Mouse (Mus musculus) lung, postnatal 4 days (tissue): Measurements from ENCODE around the gene F8.
"Not testable (repeated sequence)": the region's sequence is repeated elsewhere in the genome, so short reads cannot be mapped to it uniquely, and the experiment has no call there.

ENCODE experiments used
- DNase-seq, 2 experiments: peaks; one replicate each; pipeline ENCODE4 v3.0.0; 2021

Gene F8

GRCm38 (mm10) chrX:75382195-75382771, at the start of gene F8, which contains the start of gene Fundc2:
Gene F8, minus strand, starts transcription at chrX:75382615.
Gene Fundc2, plus strand, starts transcription at chrX:75382399.
- DNase-seq: peak; percentile 64 to 90

- DNase-seq: peak; percentile 90 to 95
Measured at GRCm38 (mm10) chrX:75415936-75416785, 33.7 kb upstream of the F8 start, which contains the start of the genes Cmc4, Mtcp1 and Brcc3. Gene Cmc4, minus strand, starts transcription at chrX:75416584. Gene Mtcp1, minus strand, starts transcription at chrX:75416588. Gene Brcc3, plus strand, starts transcription at chrX:75416628.

- no peak for DNase-seq
Measured at GRCm38 (mm10) chrX:75409711-75410110, 27.3 kb upstream of the F8 start.

GRCm38 (mm10) chrX:75403350-75403749, 20.9 kb upstream of the F8 start:
- DNase-seq: no peak

- DNase-seq: no peak
Measured at GRCm38 (mm10) chrX:75402668-75403067, 20.3 kb upstream of the F8 start.

- no peak for DNase-seq
Measured at GRCm38 (mm10) chrX:75399471-75399870, 17.1 kb upstream of the F8 start.

- no peak for DNase-seq
Measured at GRCm38 (mm10) chrX:75381699-75382098, 716 bp downstream of the F8 start.

- no peak for DNase-seq
Measured at GRCm38 (mm10) chrX:75381176-75381575, 1.2 kb downstream of the F8 start.

- DNase-seq: no peak
Measured at GRCm38 (mm10) chrX:75376815-75377214, 5.6 kb downstream of the F8 start.

GRCm38 (mm10) chrX:75372666-75373425, 9.6 kb downstream of the F8 start:
- DNase-seq: no peak

GRCm38 (mm10) chrX:75370197-75370596, 12.2 kb downstream of the F8 start:
- DNase-seq: no peak

GRCm38 (mm10) chrX:75323556-75323955, 58.9 kb downstream of the F8 start:
- no peak for DNase-seq

- DNase-seq: no peak
Measured at GRCm38 (mm10) chrX:75271676-75272075, 110.7 kb downstream of the F8 start.

GRCm38 (mm10) chrX:75233603-75234376, 148.6 kb downstream of the F8 start:
- not testable (repeated sequence) for DNase-seq

GRCm38 (mm10) chrX:75231456-75231855, 151.0 kb downstream of the F8 start:
- no peak for DNase-seq

- no peak for DNase-seq
Measured at GRCm38 (mm10) chrX:75163670-75164069, 218.7 kb downstream of the F8 start, which contains the start of gene Smim9. Gene Smim9, minus strand, starts transcription at chrX:75163770.

GRCm38 (mm10) chrX:75155576-75156243, 226.7 kb downstream of the F8 start:
- peak; percentile 24 to 64 for DNase-seq

GRCm38 (mm10) chrX:75152249-75152648, 230.2 kb downstream of the F8 start:
- DNase-seq: no peak

GRCm38 (mm10) chrX:75150304-75150703, 232.1 kb downstream of the F8 start:
- DNase-seq: no peak

- no peak for DNase-seq
Measured at GRCm38 (mm10) chrX:75148414-75148813, 234.0 kb downstream of the F8 start.

GRCm38 (mm10) chrX:75143124-75143555, 239.3 kb downstream of the F8 start:
- peak; percentile 21 to 46 for DNase-seq

- DNase-seq: no peak
Measured at GRCm38 (mm10) chrX:75138182-75138581, 244.2 kb downstream of the F8 start.
